Mouse (Mus musculus) neural tube, embryonic 15.5 days (tissue): ENCODE results near the gene Trp53bp2. TPM values are rescaled to one million over a fixed set of nuclear protein-coding genes. Genes with fewer than 3 reads are reported as not detected.
A peak's percentile ranks its signal among the peaks of the same experiment; 100 is the strongest.

Experiments
- ATAC-seq: fragments of 200-750 bp; cut with Nextera tagmentation; 2 replicates; pipeline ENCODE4 v1.8.0; 2017; ENCODE audit warnings: mild to moderate bottlenecking, moderate TSS enrichment, moderate library complexity; ENCODE audit not compliant: low FRiP score
- H3K27ac ChIP-seq: fragments of 300-500 bp; sonication (generic); replicated peaks from 2 replicates; pipeline ENCODE4 v1.5.1; 2015; ENCODE audit warnings: mild to moderate bottlenecking, inconsistent platforms
- H3K27me3 ChIP-seq: fragments of 300-500 bp; sonication (generic); replicated peaks from 2 replicates; pipeline ENCODE4 v1.6.1; 2015; ENCODE audit warnings: inconsistent platforms
- H3K36me3 ChIP-seq: fragments of 300-500 bp; sonication (generic); 2 replicates; pipeline ENCODE4 v1.6.1; 2015; ENCODE audit warnings: inconsistent platforms
- H3K4me1 ChIP-seq: fragments of 300-500 bp; sonication (generic); 2 replicates; pipeline ENCODE4 v1.6.1; 2015; ENCODE audit warnings: inconsistent platforms
- H3K4me2 ChIP-seq: fragments of 300-500 bp; sonication (generic); 2 replicates; pipeline ENCODE4 v1.6.1; 2015; ENCODE audit warnings: inconsistent platforms, mild to moderate bottlenecking, moderate library complexity
- H3K4me3 ChIP-seq: fragments of 300-500 bp; sonication (generic); replicated peaks from 2 replicates; pipeline ENCODE4 v1.5.1; 2015; ENCODE audit warnings: mild to moderate bottlenecking, inconsistent platforms
- H3K9ac ChIP-seq: fragments of 300-500 bp; sonication (generic); replicated peaks from 2 replicates; pipeline ENCODE4 v1.6.1; 2015; ENCODE audit warnings: mild to moderate bottlenecking, inconsistent platforms
- H3K9me3 ChIP-seq: fragments of 300-500 bp; sonication (generic); replicated peaks from 2 replicates; pipeline ENCODE4 v1.6.1; 2016; ENCODE audit warnings: inconsistent platforms
- WGBS: fragments of 180-500 bp; shearing (Covaris S2); methylation state at CpG from one replicate; pipeline ENCODE4 v1.1.7; 2015; ENCODE audit warnings: mixed read lengths; 5-methylcytosine and 5-hydroxymethylcytosine counted together
- polyA plus RNA-seq: library from polyadenylated mRNA; unstranded; fragments of >200 nt; fragmentation: Nextera tagmentation; extraction: Ambion mirVana; gene quantifications from 2 replicates; pipeline ENCODE4 v1.2.1, GENCODE M21; 2015

Gene Trp53bp2
- polyA plus RNA-seq, 1 experiment from 2014 or later: 14.6 TPM

- H3K4me1 ChIP-seq: 0 out of 2 replicates have a peak, but pooled peaks cover 2% of the 10 kb centered on the region
- H3K27me3 ChIP-seq: no peaks in the 10 kb centered on the region
- 80% methylated on average over 5 of the region's 5 CpGs for WGBS
- peaks cover 46% of the 10 kb centered on the region for H3K36me3 ChIP-seq
- H3K4me3 ChIP-seq: no peak overlapping the region
- H3K27ac ChIP-seq: no peak overlapping the region
- no peak overlapping the region for H3K9ac ChIP-seq
- no peak for ATAC-seq
- no peak overlapping the region for H3K4me2 ChIP-seq
- no peaks in the 10 kb centered on the region for H3K9me3 ChIP-seq
Measured at GRCm38 (mm10) chr1:182439546-182440222, 30.7 kb downstream of the Trp53bp2 start.

- Histone ChIP-seq H3K4me3 (no peak overlapping the region), H3K27me3 (no peaks in the 10 kb centered on the region), H3K9me3 (no peaks in the 10 kb centered on the region), H3K27ac (no peak overlapping the region), H3K36me3 (peaks cover 57% of the 10 kb centered on the region), H3K9ac (no peak overlapping the region), H3K4me1 (0 out of 2 replicates have a peak, but pooled peaks cover 2% of the 10 kb centered on the region), H3K4me2 (no peak overlapping the region)
- no peak for ATAC-seq
- 86% methylated on average over 18 of the region's 18 CpGs for WGBS
Measured at GRCm38 (mm10) chr1:182441791-182442473, 33.0 kb downstream of the Trp53bp2 start.

DNA sequence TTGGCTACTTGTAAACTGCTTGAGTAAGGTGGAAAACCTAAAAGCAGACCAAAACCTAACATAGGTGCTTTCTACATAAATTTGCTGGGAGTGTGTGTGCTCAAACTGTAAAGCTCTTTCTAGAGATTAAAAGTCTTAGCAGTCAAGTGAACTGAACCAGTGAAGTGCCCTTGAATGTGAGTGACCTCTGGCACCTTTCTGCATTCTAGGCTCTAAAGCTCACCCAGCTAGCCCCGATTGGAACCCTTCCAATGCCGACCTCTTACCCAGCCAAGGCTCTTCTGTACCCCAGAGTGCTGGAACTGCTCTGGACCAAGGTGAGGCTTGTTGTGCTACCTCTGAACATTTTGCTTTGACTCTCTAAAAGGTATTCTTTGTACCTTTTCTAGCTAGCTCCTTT is 35.1 kb downstream of the Trp53bp2 start:
- H3K36me3 ChIP-seq: peaks cover 61% of the 10 kb centered on the region
- H3K4me2 ChIP-seq: no peak overlapping the region
- no peaks in the 10 kb centered on the region for H3K27me3 ChIP-seq
- no peak for ATAC-seq
- no peak overlapping the region for H3K9ac ChIP-seq
- H3K4me3 ChIP-seq: no peak overlapping the region
- 0 out of 2 replicates have a peak, but pooled peaks cover 2% of the 10 kb centered on the region for H3K4me1 ChIP-seq
- 91% methylated on average over 2 of the region's 2 CpGs for WGBS
- H3K27ac ChIP-seq: no peak overlapping the region
- no peaks in the 10 kb centered on the region for H3K9me3 ChIP-seq

- no peaks in the 10 kb centered on the region for H3K9me3 ChIP-seq
- WGBS: 95% methylated on average over 14 of the region's 14 CpGs
- H3K9ac ChIP-seq: no peak overlapping the region
- no peak overlapping the region for H3K4me3 ChIP-seq
- H3K4me1 ChIP-seq: no peaks in the 10 kb centered on the region
- H3K27ac ChIP-seq: no peak overlapping the region
- H3K4me2 ChIP-seq: no peak overlapping the region
- H3K27me3 ChIP-seq: no peaks in the 10 kb centered on the region
- H3K36me3 ChIP-seq: peaks cover 51% of the 10 kb centered on the region
- ATAC-seq: no peak
Measured at GRCm38 (mm10) chr1:182448276-182449035, 39.5 kb downstream of the Trp53bp2 start.

- Histone ChIP-seq H3K27ac (no peak overlapping the region), H3K4me2 (no peak overlapping the region), H3K36me3 (peaks cover 43% of the 10 kb centered on the region), H3K4me3 (no peak overlapping the region), H3K4me1 (no peaks in the 10 kb centered on the region), H3K9ac (no peak overlapping the region), H3K9me3 (no peaks in the 10 kb centered on the region), H3K27me3 (no peaks in the 10 kb centered on the region)
- WGBS: 90% methylated on average over 4 of the region's 4 CpGs
- no peak for ATAC-seq
Measured at GRCm38 (mm10) chr1:182452473-182452872, 43.5 kb downstream of the Trp53bp2 start.

DNA sequence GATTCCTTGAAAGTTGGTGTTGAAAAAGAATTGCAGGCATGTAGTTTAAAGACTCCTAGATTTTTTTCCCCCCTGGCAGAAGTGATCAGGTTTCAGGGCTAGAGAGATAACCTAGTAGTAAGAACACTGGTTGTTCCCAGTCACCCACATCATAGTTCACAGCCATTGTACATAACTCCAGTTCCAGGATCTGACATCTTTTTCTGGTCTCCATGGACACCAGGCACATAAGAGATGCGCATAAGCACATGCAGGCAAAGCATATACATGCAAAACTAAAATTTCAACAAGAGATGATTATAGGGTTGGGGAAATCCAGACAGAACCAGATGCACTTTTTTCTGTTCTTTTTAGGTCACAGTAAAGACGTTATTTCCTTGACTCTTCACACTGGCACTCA is 46.1 kb downstream of the Trp53bp2 start:
- ATAC-seq: no peak
- H3K27ac ChIP-seq: no peak overlapping the region
- H3K4me3 ChIP-seq: no peak overlapping the region
- peaks cover 5% of the 10 kb centered on the region; the same call in 1 of the 2 replicates for H3K4me1 ChIP-seq
- no peak overlapping the region for H3K9ac ChIP-seq
- H3K36me3 ChIP-seq: peaks cover 33% of the 10 kb centered on the region
- H3K4me2 ChIP-seq: no peak overlapping the region
- H3K9me3 ChIP-seq: no peaks in the 10 kb centered on the region
- no peaks in the 10 kb centered on the region for H3K27me3 ChIP-seq
- 95% methylated on average over 2 of the region's 2 CpGs for WGBS

DNA sequence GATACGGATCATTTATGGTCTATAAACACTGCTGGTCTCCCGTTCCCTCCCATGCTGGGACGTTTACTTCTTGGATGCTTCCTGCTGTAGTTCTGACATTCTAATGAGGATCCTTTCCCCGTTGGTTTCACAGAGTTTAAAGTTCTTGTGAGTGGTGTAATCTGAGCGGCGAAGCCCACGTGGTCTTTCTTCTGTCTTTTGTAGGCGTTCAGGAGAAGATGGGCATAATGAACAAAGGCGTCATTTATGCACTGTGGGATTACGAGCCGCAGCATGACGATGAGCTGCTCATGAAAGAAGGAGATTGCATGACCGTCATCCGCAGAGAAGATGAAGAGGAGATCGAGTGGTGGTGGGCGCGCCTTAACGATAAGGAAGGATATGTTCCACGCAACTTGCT is 49.6 kb downstream of the Trp53bp2 start:
- no peak overlapping the region for H3K9ac ChIP-seq
- no peak overlapping the region for H3K4me3 ChIP-seq
- 59% methylated on average over 19 of the region's 19 CpGs for WGBS
- H3K27ac ChIP-seq: no peak overlapping the region
- H3K4me1 ChIP-seq: peaks cover 19% of the 10 kb centered on the region; the same call in 1 of the 2 replicates
- H3K4me2 ChIP-seq: no peak overlapping the region
- ATAC-seq: no peak
- H3K27me3 ChIP-seq: no peaks in the 10 kb centered on the region
- no peaks in the 10 kb centered on the region for H3K9me3 ChIP-seq
- peaks cover 32% of the 10 kb centered on the region for H3K36me3 ChIP-seq

DNA sequence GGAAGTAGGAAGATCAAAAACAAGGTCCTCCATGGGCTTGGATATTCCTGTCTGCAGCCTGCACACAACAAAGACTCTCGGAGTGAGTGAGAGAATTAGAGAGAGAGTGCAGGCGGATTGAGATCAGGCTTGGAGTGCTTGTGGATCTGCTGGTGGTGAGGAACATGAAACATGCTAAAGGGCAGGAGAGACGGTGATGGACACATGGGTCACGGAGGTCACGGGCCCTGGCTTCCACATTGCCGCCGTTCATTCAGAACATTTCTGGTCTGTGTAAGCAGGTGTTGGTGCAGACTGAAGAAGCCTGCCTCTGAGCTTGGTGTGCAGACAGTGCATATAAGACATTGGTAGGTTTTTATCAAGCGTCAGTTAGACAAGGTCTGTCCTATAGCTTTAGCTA is 50.5 kb downstream of the Trp53bp2 start:
- peaks cover 25% of the 10 kb centered on the region for H3K36me3 ChIP-seq
- peaks cover 19% of the 10 kb centered on the region; the same call in 1 of the 2 replicates for H3K4me1 ChIP-seq
- no peak overlapping the region for H3K9ac ChIP-seq
- no peak overlapping the region for H3K4me2 ChIP-seq
- ATAC-seq: no peak
- 91% methylated on average over 8 of the region's 8 CpGs for WGBS
- no peak overlapping the region for H3K4me3 ChIP-seq
- H3K27ac ChIP-seq: no peak overlapping the region; the same call in 1 of the 2 replicates
- H3K27me3 ChIP-seq: no peaks in the 10 kb centered on the region
- no peaks in the 10 kb centered on the region for H3K9me3 ChIP-seq

GRCm38 (mm10) chr1:182460291-182461244 is 51.6 kb downstream of the Trp53bp2 start:
- ATAC-seq: no peak
- Histone ChIP-seq H3K9ac (no peak overlapping the region), H3K9me3 (no peaks in the 10 kb centered on the region), H3K4me1 (peaks cover 23% of the 10 kb centered on the region; the same call in 1 of the 2 replicates), H3K36me3 (peaks cover 20% of the 10 kb centered on the region), H3K4me3 (no peak overlapping the region), H3K27me3 (no peaks in the 10 kb centered on the region), H3K4me2 (no peak overlapping the region), H3K27ac (peak overlapping the region; percentile 72)
- WGBS: 72% methylated on average over 13 of the region's 13 CpGs

DNA sequence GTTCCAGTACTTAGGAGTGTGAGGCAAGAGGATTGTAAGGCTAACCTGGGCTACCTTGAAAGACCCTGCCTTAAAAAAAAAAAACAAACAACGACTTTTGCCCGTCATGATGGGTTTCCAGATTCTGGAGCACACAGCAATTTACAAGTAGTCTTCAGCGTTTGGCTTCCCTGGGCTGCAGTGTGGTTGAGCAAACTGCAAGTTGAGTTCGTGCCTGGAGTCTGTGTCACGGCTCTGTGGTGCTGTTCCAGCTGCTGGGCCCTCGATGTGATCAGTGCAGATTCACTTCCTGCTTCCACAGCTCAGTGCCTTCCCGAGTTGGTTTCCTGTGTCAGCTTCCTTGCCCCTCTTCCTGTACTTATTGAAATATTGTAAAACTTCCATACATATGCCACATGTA is 52.3 kb downstream of the Trp53bp2 start:
- peak overlapping the region; percentile 72 for H3K27ac ChIP-seq
- no peak overlapping the region for H3K4me3 ChIP-seq
- no peaks in the 10 kb centered on the region for H3K9me3 ChIP-seq
- peaks cover 15% of the 10 kb centered on the region for H3K36me3 ChIP-seq
- H3K4me2 ChIP-seq: no peak overlapping the region
- no peak for ATAC-seq
- H3K9ac ChIP-seq: no peak overlapping the region
- WGBS: 66% methylated on average over 7 of the region's 7 CpGs
- peaks cover 23% of the 10 kb centered on the region; the same call in 1 of the 2 replicates for H3K4me1 ChIP-seq
- H3K27me3 ChIP-seq: no peaks in the 10 kb centered on the region

GRCm38 (mm10) chr1:182461813-182462212 is 52.8 kb downstream of the Trp53bp2 start:
- 0 out of 2 replicates have a peak, but pooled peaks have one; percentile 40 for ATAC-seq
- no peaks in the 10 kb centered on the region for H3K27me3 ChIP-seq
- peaks cover 23% of the 10 kb centered on the region; the same call in 1 of the 2 replicates for H3K4me1 ChIP-seq
- no peak overlapping the region for H3K4me3 ChIP-seq
- peaks cover 17% of the 10 kb centered on the region for H3K36me3 ChIP-seq
- no peak overlapping the region for H3K9ac ChIP-seq
- WGBS: 55% methylated on average over 10 of the region's 10 CpGs
- H3K4me2 ChIP-seq: no peak overlapping the region
- H3K9me3 ChIP-seq: no peaks in the 10 kb centered on the region
- peak overlapping the region; percentile 72 for H3K27ac ChIP-seq
